Mouse (Mus musculus): Measurements from ENCODE around the gene Ercc1.

DNA sequence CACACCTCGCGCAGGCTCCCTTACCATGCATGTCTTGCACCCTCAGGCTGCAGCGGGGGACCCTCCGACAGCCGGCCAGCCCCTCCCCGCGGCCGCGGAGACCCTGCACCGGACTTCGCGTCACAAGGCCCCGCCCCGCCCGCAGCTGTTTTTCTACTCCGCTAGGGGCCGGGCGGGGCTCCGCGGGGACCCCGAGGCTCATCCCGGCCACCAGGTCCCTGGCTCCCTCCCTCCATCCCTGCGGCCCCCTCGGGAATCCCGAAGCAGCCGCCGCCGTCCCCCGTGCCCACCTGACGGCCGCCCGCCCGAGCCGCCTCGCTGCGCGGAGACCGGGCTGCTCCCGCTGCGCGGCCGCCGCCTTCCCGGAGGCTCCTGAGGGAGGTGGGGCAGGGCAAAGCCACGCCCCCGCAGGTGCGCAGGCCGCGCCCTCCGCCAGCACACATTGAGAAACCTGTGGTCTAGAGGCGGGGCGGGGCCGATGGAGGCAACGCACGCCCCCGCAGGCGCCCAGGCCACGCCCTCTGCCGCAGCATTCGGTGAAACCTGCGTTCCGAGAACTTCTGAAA is 59.2 kb downstream of the Ercc1 start, which contains the start of gene Klc3:
- no peak for TF ChIP-seq CTCF (IDR thresholded peaks at IDR 0.05; ENCODE audit: low read depth, low read length)
- TF ChIP-seq POLR2A (IDR thresholded peaks at IDR 0.05; ENCODE audit: extremely low read depth, insufficient read depth, low read length): no peak
